Mouse (Mus musculus) adrenal gland, adult 8-10 months (tissue): ENCODE results near the gene Idh3a. TPM values are rescaled to one million over a fixed set of nuclear protein-coding genes. Genes with fewer than 3 reads are reported as not detected.

Experiments used
- DNase-seq: peaks from one replicate; pipeline ENCODE4 v3.0.0; 2022
- total RNA-seq, 4 experiments: library from RNA; stranded (reverse); gene quantifications; 2 replicates each; pipeline ENCODE4 v1.2.4; 2022

Gene Idh3a
- total RNA-seq, 4 experiments from 2014 or later: 109 to 216 (median 186) TPM

GRCm38 (mm10) chr9:54587863-54588262 lies 1.7 kb downstream of the Idh3a start:
- DNase-seq: no peak

- peak; percentile 50 for DNase-seq
Observed at GRCm38 (mm10) chr9:54593652-54594051, 7.5 kb downstream of the Idh3a start.

DNA sequence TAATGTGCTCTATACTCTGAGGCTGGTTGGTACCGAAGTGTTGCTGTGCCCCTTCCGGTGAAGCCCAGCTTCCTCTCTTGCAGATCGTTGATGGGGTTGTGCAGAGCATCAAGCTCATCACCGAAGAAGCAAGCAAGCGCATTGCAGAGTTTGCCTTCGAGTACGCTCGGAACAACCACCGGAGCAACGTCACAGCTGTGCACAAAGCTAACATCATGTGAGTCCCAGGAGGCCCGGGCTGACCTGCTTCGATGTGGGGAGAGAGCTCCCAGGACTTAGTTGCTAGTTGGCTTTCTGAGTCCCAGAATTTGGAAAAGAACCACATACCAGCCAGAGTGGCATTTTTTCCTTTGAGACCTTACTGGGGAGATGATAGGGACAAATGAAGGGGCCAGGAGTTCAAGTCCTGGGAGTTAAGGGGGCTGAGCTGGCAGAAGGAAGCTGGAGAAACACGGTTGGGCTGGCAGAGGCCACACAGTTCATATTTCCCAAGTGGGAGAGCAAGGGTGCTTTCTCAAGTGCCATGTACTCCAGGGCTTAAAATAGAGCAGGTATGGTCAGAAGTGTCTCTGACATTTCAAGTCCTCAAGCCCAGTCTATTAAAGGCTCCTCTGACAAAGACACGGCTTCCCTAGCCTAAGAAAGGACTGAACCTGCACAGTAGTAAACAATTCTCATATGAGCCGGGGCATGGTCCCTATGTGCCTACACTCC lies 10.8 kb downstream of the Idh3a start:
- DNase-seq: no peak

DNA sequence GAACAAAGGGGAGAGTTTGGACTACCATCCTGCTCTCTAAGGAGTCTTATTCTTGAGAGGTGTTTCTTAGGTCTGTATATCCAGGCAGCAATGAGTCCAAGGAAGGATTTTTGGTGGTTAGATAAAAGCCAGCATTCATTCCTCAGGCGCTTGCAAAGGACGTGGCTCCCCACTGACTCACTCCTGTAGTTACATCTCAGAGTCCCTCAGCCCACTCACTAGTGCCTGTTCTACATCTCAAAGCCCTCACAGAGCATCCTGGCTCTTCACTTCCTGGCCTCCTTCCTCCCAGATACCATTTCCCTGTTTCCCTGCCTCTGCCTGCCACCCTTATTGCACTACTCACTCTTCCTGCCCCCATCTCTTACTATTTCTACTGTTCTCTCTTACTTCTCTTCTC lies 16.3 kb downstream of the Idh3a start:
- no peak for DNase-seq

DNA sequence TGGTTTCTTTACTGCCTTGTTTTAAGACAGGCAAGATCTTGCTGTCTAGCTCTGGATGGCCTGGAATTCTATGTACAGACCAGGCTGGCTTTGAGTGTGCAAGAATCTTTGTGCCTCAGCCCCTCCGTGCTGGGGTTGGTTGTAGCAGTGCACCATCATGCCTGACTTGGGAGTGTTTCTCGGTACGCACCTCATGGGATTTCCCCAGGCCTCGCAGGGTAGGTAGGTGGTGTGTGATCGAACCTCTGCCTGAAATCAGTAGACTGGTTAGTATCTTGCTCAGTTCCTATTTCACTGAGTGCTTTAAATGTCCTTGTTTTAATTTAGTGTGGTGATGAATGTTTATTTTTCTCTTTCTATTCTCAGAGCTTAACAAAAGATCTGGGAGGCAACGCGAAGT lies 16.8 kb downstream of the Idh3a start:
- no peak for DNase-seq

- peak; percentile 42 for DNase-seq
Observed at GRCm38 (mm10) chr9:54604131-54604654, 18.1 kb downstream of the Idh3a start.

DNA sequence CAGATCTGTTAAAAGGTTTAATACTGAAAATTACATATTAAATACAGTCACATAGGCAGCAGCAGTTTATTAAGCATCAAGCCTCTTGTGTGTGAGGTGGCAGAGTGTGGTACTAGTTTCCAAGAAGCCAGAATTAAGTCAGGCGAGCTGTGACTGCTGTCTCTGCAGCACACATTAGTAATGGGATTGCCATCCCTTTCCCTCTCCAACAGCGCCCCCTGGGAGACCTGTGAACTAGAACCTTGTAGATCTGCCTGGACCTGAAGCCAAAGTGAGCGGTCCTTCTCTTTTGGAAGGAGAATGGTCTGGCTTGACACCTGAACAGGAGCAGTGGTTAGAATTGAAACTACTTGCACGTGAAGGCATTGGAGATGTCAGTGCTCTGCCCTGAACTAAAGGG lies 18.8 kb downstream of the Idh3a start:
- DNase-seq: peak; percentile 54

GRCm38 (mm10) chr9:54612781-54613191 lies 26.7 kb downstream of the Idh3a start:
- no peak for DNase-seq

- DNase-seq: no peak
Observed at GRCm38 (mm10) chr9:54614182-54614850, 28.2 kb downstream of the Idh3a start.

DNA sequence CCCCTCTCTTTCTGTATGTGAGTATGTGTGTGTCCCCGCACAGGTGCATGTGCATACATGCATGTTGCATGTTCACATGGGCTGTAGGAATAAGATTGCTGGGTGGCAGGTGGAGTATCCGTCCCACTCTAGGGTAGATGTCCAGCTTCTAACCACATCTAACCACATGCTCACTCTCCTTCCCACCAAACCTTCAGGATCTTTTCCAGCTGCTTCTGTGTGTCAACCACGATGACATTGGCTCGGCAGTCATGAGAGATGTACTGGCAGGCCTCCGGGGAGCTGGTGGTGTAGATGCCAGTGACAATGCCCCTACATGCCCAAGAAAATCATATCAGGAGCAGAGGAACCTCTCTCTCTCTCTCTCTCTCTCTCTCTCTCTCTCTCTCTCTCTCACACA lies 41.1 kb downstream of the Idh3a start:
- no peak for DNase-seq

- no peak for DNase-seq
Observed at GRCm38 (mm10) chr9:54628752-54629151, 42.6 kb downstream of the Idh3a start.

DNA sequence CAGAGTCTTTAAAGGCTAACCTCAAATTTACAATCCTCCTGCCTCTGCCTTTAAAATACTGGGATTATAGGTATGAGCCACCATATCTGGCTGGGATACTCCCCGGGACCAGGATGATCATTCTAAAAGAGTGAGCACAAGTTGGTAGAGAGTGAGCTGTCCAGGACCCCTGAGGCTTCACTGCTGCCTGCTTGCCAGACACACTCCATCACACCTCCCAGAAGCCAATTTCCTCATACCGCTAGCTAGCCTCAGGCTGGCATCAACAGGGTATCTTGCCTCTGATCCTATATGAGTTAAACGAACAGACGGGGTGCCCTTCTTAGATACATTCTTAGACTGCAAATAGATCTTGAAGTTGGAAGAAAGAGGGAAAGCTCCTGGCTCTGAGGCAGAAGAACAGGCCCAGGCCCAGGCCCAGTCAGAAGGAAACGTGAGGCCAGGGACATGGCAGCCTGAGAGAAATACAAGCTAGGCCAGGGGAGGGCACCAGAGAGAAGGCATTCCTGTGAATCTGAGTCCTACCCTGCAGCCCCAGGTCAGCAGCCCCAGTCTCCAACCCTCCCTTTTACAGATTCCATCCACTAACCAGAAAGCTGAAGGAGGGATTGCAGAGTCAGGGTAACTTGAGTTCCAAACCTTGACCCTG lies 43.6 kb downstream of the Idh3a start:
- DNase-seq: no peak

DNA sequence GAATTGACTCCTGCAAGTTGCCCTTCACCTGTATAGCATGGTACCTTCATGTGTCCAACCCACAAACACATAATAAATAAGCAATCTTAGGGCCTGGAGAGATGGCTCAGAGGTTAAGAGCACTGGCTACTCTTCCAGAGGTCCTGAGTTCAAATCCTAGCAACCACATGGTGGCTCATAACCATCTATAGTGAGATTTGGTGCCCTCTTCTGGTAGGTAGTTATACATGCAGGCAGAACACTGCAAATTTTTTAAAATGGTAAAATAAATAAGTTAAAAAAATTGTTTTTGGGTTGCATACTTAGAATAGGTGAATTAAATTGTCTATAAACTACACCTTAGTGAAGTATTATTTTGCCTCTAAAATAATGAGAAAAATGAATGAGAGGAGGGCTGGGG lies 44.8 kb downstream of the Idh3a start:
- no peak for DNase-seq

DNA sequence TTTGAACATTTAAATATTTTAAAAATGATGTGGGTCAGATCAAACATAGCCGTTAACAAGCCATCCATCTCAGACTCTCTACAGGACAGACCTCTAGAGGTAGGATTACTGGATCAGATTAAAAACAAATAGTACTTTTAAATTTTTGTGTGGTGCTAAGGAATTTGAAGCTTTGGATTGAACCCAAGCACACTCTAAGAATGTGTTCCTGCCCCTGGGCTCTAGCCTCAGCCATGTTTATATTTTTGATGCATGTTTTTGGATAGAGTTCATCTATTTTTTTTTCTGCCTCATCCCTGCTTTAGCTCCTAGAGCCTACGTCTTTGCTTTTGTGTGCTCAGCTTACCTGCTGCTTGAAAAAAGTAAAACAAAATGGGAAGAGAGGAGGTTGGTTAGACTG lies 47.3 kb downstream of the Idh3a start:
- DNase-seq: no peak

- DNase-seq: peak; percentile 50
Observed at GRCm38 (mm10) chr9:54637510-54638314, 51.6 kb downstream of the Idh3a start.

DNA sequence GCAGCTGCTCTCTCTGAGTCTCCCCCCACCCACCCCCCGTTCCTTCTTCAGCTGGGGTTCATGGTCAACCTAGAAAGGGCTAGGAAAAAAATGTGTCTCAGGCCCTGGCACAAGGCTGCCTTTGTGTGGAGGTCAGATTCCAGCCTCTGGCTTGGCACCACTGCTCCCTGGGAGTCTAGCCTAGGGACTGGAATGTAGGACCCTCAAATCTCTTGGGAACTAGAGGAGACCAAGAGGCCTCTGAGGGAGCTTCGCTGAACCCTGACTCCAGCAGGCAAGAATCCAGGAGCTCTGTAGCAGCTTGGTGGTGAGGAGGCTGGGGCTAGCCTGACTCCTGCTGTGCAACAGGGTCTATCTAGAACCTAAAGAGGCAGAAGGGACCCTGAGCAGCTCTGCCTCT lies 53.1 kb downstream of the Idh3a start:
- DNase-seq: no peak

DNA sequence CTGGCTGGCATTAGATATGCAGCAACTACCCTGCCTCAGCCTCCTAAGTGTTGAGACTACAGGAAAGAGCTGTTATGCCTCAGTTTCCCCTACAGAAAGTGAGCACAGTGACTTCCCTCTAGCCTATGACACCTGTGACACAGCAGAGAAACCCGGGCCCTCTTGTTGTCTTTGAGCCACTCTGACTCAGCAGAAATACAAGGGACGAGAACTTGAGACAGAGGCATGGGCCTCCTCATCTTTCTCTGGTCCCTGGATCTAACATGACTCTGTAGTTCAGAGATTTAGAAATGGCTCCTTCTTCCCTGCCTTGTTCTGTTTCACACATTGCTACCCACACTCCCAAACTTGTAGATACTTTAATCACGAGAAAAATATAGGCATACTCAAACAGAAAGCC lies 55.4 kb downstream of the Idh3a start:
- DNase-seq: no peak

- peak; percentile 48 for DNase-seq
Observed at GRCm38 (mm10) chr9:54642149-54642548, 56.0 kb downstream of the Idh3a start.

GRCm38 (mm10) chr9:54642556-54642955 lies 56.4 kb downstream of the Idh3a start:
- no peak for DNase-seq

DNA sequence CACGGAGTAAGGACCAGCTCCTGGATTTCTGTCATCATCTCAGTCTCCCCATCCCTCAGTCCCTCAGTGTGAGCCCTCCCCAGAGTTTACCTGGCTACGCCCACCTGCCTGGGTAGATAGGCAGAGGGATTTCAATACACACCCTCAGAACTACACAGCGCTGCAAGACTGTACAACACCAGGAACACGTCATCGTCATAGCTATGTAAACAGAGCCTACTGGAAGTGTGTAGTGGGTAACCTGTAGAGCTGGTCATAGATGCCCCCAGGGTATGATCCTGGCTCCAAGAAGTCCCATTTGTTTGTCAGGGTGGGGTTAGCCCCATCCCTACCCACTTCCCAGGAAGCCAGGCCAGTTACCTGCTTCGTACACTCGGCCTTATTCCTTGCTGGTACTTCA lies 57.0 kb downstream of the Idh3a start:
- DNase-seq: no peak

GRCm38 (mm10) chr9:54645530-54645929 lies 59.4 kb downstream of the Idh3a start:
- DNase-seq: no peak

DNA sequence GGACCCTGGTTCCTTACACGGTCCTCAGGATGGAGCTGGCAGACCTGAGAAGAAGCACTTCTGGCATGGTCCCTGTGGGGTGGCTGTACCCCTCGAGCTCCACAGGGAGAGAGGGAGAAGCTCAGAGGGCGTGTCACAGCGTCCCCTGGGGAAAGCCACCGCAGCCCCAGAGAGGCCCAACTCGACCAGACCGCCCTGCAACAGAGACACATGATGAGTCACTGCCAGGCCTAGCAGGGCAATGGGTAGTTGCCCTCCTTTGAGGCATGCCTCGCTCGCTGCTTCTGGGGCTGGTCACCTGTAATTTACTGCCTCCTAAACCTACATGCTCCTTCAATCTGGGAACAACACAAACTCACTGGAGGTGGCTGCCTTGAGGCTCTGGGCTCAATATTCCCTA lies 60.1 kb downstream of the Idh3a start:
- no peak for DNase-seq

DNA sequence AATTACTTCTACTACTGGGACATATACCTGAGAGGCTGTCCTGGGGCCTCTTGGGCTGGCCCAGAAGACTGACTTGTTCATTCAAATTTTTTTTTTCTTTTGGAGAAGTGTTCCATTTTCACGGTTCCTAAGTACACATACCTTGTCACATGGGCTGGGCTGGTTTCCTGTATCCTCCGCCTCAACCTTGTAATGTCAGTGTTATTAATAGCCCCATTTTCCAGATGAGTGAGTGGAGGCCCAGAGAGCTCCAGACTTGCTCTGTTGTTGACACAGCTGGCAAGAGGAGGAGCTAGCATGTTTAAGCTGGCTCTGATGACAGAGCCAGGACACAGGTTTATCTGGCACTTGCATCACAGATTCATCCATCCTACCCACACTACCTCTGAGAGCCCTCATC lies 61.3 kb downstream of the Idh3a start:
- no peak for DNase-seq
